Mouse (Mus musculus) C2C12 (cell line): ENCODE measurements around the gene Bco1.

ENCODE experiments used
- CEBPB ChIP-seq: IDR thresholded peaks from one replicate; pipeline ENCODE4 v1.6.1; 2011; ENCODE audit warnings: low read depth, mild to moderate bottlenecking, control low read depth, moderate library complexity
- CTCF ChIP-seq: IDR thresholded peaks from one replicate; pipeline ENCODE4 v1.5.1; 2011; ENCODE audit not compliant: control insufficient read depth, insufficient read depth, insufficient read length
- MAX ChIP-seq: IDR thresholded peaks from one replicate; pipeline ENCODE4 v1.6.1; 2011; ENCODE audit warnings: mild to moderate bottlenecking, control low read depth
- MYOD1 ChIP-seq: IDR thresholded peaks from one replicate; pipeline ENCODE4 v1.6.1; 2011; ENCODE audit warnings: low read depth; ENCODE audit not compliant: control insufficient read depth, insufficient read length

DNA sequence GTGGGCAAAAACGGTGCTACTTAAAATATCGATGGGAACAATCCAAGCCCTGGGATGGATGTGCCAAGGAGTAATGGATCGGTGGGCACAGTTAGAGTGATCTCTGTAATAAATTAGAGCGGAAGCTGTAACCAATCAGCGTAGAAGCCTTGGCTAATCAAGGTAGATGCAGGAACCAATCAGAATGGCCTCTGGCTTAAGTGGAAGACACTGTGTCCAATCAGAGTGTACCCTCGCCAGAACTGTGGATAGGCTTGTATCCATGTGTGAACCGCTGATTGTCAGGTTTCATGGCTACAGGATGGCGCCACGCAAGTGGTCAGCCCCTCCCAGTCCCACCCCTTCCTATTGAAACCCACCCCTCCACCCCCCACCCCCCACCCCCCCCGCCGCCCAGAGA, 28.3 kb upstream of the Bco1 start:
- TF ChIP-seq CEBPB (no peak), CTCF (no peak), MYOD1 (no peak), MAX (no peak)
